Mouse (Mus musculus) mouse embryonic stem cell (cell line): ENCODE results near the gene Cdh4.

Source experiments
- in situ Hi-C, 2 experiments: fragments of 300-500 bp; cut with MboI; formaldehyde crosslinking; loops; 1 replicate in 1 of 2; 3 replicates in 1 of 2; pipeline ENCODE4 v1.14.3; 2019 to 2020; ENCODE audit warnings: low sequenced_read_pairs in 2 of 2, low pct_unique_long_range_greater_than_20kb in 1 of 2, mixed read lengths in 1 of 2; ENCODE audit not compliant: unreplicated experiment in 1 of 2

The Cdh4 gene

DNA sequence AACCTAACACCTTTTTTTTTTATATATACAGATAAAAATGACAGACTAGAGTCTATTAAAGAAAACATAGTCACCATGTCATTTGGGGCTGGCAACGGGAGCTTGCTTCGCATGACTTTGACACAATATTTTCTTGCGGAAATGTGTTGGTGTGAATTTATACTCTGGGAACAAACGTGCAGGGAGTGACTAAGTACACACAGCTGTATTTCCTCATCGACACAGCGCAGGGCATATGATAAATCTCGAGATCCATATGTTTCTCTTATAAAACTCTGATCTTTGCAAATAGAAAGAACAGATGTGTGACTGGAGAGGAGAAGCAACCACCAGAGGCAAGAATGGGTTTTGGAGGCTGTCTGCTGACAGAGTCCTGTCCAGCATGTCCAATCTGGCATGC lies 304.3 kb downstream of the Cdh4 start:
- in situ Hi-C loops = no loop called here

GRCm38 (mm10) chr2:179749399-179749798 lies 307.2 kb downstream of the Cdh4 start:
- in situ Hi-C loops = no loop called here

- in situ Hi-C loops = no loop called here
These were observed 311.6 kb downstream of the Cdh4 start for GRCm38 (mm10) chr2:179753811-179754210.

DNA sequence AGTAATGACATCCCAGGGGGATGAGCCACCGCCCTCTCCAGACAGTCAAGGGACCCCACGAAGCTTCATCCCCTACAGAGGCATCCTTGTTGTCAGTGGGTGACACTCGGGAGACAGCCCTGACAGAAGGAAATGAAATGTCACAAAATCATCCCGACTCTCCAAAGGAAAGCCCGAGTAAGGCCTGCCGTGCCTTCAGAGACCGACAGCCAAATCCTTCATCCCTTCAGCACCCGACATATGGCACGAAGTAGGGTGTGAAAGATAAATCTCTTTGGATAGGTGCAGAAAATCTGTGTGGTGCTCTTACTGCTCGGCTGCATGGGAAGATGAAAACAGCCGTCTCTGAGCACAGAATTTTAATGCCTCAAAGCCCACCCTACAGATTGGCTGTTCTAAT lies 312.5 kb downstream of the Cdh4 start:
- in situ Hi-C loops = no loop called here

DNA sequence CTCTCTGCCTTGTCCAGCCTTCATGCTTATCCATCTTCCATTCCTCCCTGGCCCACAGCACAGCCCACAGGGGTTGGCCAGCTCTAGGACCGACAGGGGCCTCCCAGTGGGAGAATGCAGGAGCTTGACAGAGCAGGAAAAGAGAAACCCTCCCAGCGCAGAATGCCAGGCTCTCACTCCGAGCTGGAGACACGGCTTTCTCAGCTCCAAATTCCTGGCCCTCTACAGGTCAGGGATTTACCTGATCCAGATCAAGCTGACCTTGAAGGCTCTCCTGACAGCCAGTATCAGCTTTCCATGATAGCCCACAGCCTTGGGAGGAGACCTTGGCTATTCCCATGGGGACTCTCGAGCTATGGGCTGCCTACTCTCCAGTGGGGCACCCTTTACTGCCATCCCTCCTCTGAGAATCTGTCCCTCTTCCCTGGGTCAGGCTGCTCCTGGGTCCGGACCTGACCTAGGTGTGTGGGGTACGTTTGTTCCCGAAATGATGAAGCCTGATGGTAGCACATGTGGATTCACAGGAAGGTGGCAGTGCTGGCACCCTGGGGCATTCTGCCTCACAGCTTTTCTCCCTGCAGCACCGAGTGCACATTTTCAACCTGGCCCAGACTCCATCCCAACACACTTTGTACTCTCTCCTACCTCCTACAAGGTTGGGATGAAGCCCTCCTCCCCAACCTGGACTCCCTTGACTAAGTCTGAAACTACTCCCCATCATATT lies 319.6 kb downstream of the Cdh4 start:
- in situ Hi-C loops = no loop called here

DNA sequence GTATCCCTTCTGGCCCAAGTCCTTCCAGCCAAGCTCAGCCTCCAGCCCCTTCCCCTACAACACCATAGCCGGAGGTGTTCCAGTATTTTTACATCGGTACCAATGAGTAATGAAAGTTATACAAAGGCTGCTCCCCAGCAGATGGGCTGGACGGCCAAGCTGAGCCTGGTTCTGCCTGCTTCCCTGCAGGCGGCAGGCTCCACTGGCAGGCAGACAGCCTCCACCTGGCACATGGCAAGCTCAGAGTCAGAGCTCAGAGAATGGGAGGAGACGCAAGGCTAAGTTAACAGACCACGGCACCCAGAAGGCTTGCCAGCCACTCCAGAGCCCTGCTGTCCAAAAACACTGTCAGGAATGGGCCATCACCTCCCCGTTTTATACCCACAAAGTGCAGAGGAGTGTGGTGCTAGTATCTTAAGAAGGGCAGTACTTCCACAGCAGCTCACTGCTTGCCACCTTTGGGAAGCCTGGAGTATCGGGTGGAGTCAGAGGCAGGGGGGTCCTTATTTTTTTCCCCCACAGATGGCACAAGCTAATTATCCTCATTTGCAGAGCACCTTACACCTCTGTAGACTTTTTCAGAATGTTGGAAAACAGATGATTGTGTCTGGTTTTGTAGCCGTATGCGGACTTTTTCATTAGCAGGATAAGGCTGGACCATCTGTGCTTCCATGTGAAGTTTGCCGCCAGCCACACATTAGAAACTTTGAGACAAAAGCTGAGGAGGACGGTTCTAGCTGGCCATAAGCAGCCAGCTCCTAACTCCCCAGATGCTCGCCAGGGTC lies 320.5 kb downstream of the Cdh4 start:
- in situ Hi-C loops = no loop called here

GRCm38 (mm10) chr2:179764460-179764859 lies 322.2 kb downstream of the Cdh4 start:
- in situ Hi-C loops = no loop called here

- in situ Hi-C loops = no loop called here
These were observed 324.7 kb downstream of the Cdh4 start for GRCm38 (mm10) chr2:179766664-179767526.

DNA sequence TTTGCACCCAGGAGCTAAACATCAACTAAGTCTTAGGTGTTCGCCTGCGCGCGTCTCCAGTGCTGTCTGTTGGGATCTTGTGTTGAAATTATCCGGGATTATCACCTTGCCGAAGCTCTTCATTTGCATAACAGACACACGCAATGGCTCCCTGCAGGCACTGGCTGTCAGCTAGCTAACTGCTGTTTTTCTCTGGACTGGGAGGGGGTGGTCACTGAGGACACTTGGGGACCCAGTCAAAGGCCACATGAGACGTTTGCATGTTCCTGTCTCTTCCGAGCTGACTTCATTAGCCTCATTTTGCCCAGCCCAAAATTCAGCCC lies 325.3 kb downstream of the Cdh4 start:
- in situ Hi-C loops = no loop called here

GRCm38 (mm10) chr2:179769137-179769536 lies 326.9 kb downstream of the Cdh4 start:
- in situ Hi-C loops = no loop called here

- in situ Hi-C loops = no loop called here
These were observed 327.7 kb downstream of the Cdh4 start for GRCm38 (mm10) chr2:179769943-179770342.

- in situ Hi-C loops = no loop called here
These were observed 332.3 kb downstream of the Cdh4 start for GRCm38 (mm10) chr2:179774440-179775110.

DNA sequence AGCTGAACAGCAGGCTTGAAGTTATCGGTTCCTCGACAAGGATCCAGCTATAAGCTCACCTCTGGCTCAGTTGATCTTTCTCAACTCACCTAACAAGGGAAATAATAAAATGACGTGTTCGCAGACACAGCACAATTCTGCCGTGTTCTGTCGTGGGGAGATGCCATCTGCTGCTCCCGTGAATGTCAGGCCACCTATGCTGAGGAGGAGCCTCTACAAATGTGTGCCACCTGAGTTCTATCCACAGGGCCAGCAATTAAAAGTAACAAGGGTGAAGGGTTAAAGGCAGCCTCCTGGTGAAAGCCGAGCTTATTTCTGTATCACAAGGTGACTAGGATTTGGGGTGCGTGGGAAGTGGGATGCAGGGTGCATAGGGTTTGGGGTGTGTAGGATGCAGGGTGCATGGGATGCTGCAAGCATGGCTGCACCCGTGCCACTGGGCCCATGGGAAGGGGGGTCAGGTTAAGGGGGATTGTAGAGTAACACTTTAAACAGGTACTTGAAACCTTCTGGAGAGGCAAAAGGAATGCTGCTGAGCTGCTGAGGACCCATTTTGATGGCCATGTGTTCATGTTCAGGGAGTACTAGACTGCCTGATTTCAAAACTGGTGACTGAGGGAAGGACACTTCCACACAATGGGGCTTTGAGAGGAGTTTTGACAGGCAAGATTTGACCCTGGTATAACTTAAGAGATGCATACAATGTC lies 333.9 kb downstream of the Cdh4 start:
- in situ Hi-C loops = no loop called here

DNA sequence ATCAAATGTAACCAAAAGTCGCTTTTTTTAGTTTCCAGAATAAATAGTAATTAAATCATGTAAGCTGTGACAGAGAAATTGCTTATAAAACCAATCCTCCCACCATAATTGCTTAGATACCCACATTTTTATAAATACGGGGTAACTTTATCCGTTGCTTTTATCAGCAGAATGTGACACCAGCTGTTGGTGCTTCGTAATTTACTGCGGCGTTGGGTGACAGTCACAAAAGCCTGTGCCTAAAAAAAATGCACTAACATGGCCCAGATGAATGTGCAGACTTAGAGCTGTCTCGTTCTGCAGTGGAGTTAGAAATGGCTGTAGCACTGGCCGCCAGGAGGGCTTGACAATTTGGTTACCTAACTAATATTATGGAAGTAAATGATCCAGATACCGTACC lies 337.0 kb downstream of the Cdh4 start:
- in situ Hi-C loops = no loop called here

GRCm38 (mm10) chr2:179780961-179781360 lies 338.7 kb downstream of the Cdh4 start:
- in situ Hi-C loops = no loop called here

DNA sequence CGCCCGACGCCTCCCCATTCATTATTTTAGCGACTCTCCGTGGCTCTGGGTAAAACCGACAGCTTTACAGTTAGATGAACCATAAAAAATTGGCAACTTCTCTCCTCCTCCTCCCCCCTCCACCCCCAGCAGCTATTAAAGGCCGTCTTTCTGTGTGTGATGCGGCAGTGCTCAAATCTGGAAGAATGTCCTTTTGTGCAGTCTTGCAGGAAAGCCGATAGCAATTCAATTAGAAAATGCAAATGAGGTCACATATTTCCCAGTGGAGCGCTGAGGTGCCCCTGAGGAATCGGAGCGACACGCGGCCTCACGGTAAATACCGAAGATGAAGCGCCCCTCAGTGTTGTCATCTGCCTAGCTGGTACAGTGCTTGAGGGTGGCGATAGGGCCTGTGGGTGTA lies 345.0 kb downstream of the Cdh4 start:
- in situ Hi-C loops = no loop called here

DNA sequence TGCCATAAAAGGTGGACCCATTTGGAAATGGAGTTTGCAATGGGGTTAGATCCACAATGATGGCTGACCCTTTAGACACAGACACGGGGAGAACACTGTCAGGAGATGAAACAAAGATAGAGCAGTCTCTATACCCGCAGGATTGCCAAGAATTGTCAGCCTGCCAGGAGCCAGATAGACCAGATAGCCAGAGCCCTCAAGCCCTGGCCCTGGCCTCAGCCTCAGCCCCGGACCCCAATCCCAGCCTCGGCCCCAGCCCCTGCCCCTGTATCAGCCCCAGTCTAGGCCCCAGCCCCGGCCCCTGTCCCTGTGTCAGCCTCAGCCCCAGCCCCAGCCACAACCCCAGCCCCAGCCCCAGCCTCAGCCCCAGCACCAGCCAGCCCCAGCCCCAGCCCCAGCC lies 345.6 kb downstream of the Cdh4 start:
- in situ Hi-C loops = no loop called here

- in situ Hi-C loops = no loop called here
These were observed 348.5 kb downstream of the Cdh4 start for GRCm38 (mm10) chr2:179790684-179791083.
